Mouse (Mus musculus): ENCODE measurements around the gene L3mbtl4. TPM values are rescaled to one million over a fixed set of nuclear protein-coding genes. Genes with fewer than 3 reads are reported as not detected.

L3mbtl4 gene
- polyA plus RNA-seq, 1 experiment: not detected

DNA sequence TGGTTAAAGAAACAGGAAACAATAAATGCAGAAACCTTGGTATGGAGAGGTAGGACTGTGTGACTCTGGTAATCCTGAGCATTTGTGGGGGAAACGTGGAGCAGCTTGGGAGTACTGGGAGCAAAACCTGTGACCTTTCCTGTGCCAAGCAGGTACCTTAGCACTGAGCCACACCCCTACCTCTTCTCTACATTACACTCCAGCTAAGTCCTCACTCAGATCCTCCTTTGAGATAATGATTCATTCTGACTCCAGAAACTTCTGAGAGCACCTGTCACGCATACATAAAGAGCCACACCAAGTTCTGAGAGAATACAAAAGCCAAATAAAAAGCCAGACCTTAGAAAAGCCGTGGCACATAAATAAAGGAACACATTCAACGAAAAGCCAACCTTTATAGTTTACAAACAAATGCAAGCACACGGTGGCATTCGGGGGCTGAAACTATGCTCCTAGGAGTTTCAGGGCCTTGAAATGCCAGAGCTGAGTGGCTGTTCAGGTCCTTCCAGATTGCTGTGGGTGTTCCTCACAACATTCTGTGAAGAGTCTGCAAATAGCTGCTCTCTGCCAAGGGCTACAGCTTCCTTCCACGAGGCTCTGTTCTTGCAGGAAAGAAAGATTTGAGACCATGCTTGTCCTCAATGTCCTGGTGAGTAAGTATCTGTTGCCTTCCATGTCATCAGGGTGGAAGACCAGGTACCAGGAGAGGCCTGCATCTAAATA lies 8.6 kb upstream of the L3mbtl4 start:
- no peaks in the 10 kb centered on the region for H3K79me2 ChIP-seq (ENCODE audit: control insufficient read depth, insufficient read depth)
- H3ac ChIP-seq (ENCODE audit: control insufficient read depth, insufficient read length): no peak overlapping the region
- H3K36me3 ChIP-seq (ENCODE audit: control insufficient read depth, insufficient read depth): no peaks in the 10 kb centered on the region
- no peak overlapping the region for H3K4me2 ChIP-seq (ENCODE audit: low read depth)
- no peaks in the 10 kb centered on the region for H3K27me3 ChIP-seq (ENCODE audit: control insufficient read depth, insufficient read depth, insufficient read length)
- H3K4me3 ChIP-seq: no peak overlapping the region
- no peak for TF ChIP-seq MYOG (IDR thresholded peaks at IDR 0.05; ENCODE audit: control insufficient read depth in 1 of 3, insufficient read depth in 1 of 3, insufficient read length in 2 of 3, low read depth in 2 of 3)
- TF ChIP-seq TCF3 (IDR thresholded peaks at IDR 0.05; ENCODE audit: insufficient read length, low read depth): no peak
- no peak for TF ChIP-seq SRF (IDR thresholded peaks at IDR 0.05; ENCODE audit: control insufficient read depth, insufficient read length, low read depth)
- no peak for TF ChIP-seq MAX (IDR thresholded peaks at IDR 0.05; ENCODE audit: low read depth)
- TF ChIP-seq USF1 (IDR thresholded peaks at IDR 0.05; ENCODE audit: low read depth): no peak
- TF ChIP-seq CEBPB (IDR thresholded peaks at IDR 0.05; ENCODE audit: insufficient read depth, poor library complexity, severe bottlenecking): no peak
- no peak for TF ChIP-seq MYOD1 (IDR thresholded peaks at IDR 0.05; ENCODE audit: control insufficient read depth in 1 of 3, insufficient read length in 2 of 3, low read depth in 2 of 3)
- TF ChIP-seq E2F4 (IDR thresholded peaks at IDR 0.05; ENCODE audit: insufficient read depth): no peak
- TF ChIP-seq POLR2AphosphoS2 (IDR thresholded peaks at IDR 0.05; ENCODE audit: insufficient read length, low read depth): no peak

DNA sequence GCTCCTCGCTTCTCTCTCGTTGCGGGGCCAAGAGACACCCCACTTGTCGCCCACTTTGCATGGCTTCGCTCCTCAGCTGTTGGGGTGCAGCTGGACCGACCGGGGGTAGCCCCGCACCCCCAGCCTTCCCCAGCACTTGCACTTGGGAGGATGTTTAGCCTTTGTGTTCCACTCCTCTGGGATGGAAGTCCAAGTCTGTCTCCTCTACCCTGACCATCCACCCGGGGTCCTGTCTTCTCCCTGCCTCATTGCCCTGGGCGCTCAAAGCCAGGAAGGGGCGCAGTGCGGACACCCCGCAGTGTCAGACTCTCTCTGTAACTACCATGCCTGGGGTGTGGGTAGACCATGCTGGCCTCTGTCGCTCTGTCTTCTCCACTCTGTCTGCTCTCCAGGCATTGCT lies 357 bp downstream of the L3mbtl4 start:
- H3K4me3 ChIP-seq: no peak overlapping the region
- no peaks in the 10 kb centered on the region for H3K79me2 ChIP-seq (ENCODE audit: control insufficient read depth, insufficient read depth)

GRCm38 (mm10) chr17:68275138-68275537 lies 1.5 kb downstream of the L3mbtl4 start:
- TF ChIP-seq E2F4 (IDR thresholded peaks at IDR 0.05; ENCODE audit: insufficient read depth): no peak
- TF ChIP-seq REST (IDR thresholded peaks at IDR 0.05; ENCODE audit: insufficient read depth, insufficient read length): no peak
- no peak for TF ChIP-seq MYOD1 (IDR thresholded peaks at IDR 0.05; ENCODE audit: control insufficient read depth in 1 of 3, insufficient read length in 2 of 3, low read depth in 2 of 3)
- TF ChIP-seq MYOG (IDR thresholded peaks at IDR 0.05; ENCODE audit: control insufficient read depth in 1 of 3, insufficient read depth in 1 of 3, insufficient read length in 2 of 3, low read depth in 2 of 3): no peak
- TF ChIP-seq POLR2A (IDR thresholded peaks at IDR 0.05; ENCODE audit: insufficient read length, low read depth): no peak
- no peak for TF ChIP-seq POLR2AphosphoS2 (IDR thresholded peaks at IDR 0.05; ENCODE audit: insufficient read length, low read depth)
- TF ChIP-seq USF1 (IDR thresholded peaks at IDR 0.05; ENCODE audit: low read depth): no peak
- no peak for TF ChIP-seq SRF (IDR thresholded peaks at IDR 0.05; ENCODE audit: control insufficient read depth, insufficient read length, low read depth)
- TF ChIP-seq TCF3 (IDR thresholded peaks at IDR 0.05; ENCODE audit: insufficient read length, low read depth): no peak
- TF ChIP-seq TCF12 (IDR thresholded peaks at IDR 0.05; ENCODE audit: insufficient read depth, poor library complexity, severe bottlenecking): no peak
- TF ChIP-seq CEBPB (IDR thresholded peaks at IDR 0.05; ENCODE audit: insufficient read depth, poor library complexity, severe bottlenecking): no peak
- TF ChIP-seq MAX (IDR thresholded peaks at IDR 0.05; ENCODE audit: low read depth): no peak
- Histone ChIP-seq H3K4me2 (ENCODE audit: low read depth) (no peak overlapping the region), H3K27me3 (ENCODE audit: control insufficient read depth, insufficient read depth, insufficient read length) (peaks cover 33% of the 10 kb centered on the region), H3K4me3 (no peak overlapping the region), H3ac (ENCODE audit: control insufficient read depth, insufficient read length) (no peak overlapping the region), H3K36me3 (ENCODE audit: control insufficient read depth, insufficient read depth) (no peaks in the 10 kb centered on the region), H3K79me2 (ENCODE audit: control insufficient read depth, insufficient read depth) (no peaks in the 10 kb centered on the region)

More for the DNA sequence above, 357 bp downstream of the L3mbtl4 start:
- TF ChIP-seq USF1 (IDR thresholded peaks at IDR 0.05; ENCODE audit: low read depth): no peak
- no peak for TF ChIP-seq POLR2A (IDR thresholded peaks at IDR 0.05; ENCODE audit: insufficient read length, low read depth)
- no peak for TF ChIP-seq TCF12 (IDR thresholded peaks at IDR 0.05; ENCODE audit: insufficient read depth, poor library complexity, severe bottlenecking)
- TF ChIP-seq REST (IDR thresholded peaks at IDR 0.05; ENCODE audit: insufficient read depth, insufficient read length): no peak
- no peak for TF ChIP-seq POLR2AphosphoS2 (IDR thresholded peaks at IDR 0.05; ENCODE audit: insufficient read length, low read depth)
- Histone ChIP-seq H3ac (ENCODE audit: control insufficient read depth, insufficient read length) (no peak overlapping the region), H3K27me3 (ENCODE audit: control insufficient read depth, insufficient read depth, insufficient read length) (peaks cover 33% of the 10 kb centered on the region), H3K36me3 (ENCODE audit: control insufficient read depth, insufficient read depth) (no peaks in the 10 kb centered on the region), H3K4me2 (ENCODE audit: low read depth) (no peak overlapping the region)

DNA sequence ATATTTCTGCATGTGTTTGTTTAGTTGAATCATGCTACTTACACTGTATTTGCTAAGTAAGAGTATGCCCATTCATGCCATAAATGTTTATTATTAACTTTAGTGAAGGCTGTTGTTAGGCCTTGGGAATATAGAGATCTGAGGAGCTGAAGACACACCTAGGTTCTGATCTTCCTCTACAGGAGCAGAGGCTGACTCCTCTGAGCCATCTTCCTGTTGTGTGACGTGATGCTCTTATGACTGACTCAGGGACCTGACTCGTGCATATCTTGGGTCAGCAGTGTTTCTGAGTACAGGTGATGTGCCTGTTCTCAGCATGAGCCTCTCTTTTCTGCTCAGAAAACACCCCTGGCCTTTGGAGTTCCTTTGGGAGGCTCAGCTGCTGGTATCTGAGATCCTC lies 7.3 kb downstream of the L3mbtl4 start:
- H3K27me3 ChIP-seq (ENCODE audit: control insufficient read depth, insufficient read depth, insufficient read length): peaks cover 6% of the 10 kb centered on the region
- H3K4me2 ChIP-seq (ENCODE audit: low read depth): no peak overlapping the region
- H3K79me2 ChIP-seq (ENCODE audit: control insufficient read depth, insufficient read depth): no peaks in the 10 kb centered on the region
- TF ChIP-seq POLR2A (IDR thresholded peaks at IDR 0.05; ENCODE audit: insufficient read length, low read depth): no peak
- TF ChIP-seq SRF (IDR thresholded peaks at IDR 0.05; ENCODE audit: control insufficient read depth, insufficient read length, low read depth): no peak
- no peak for TF ChIP-seq E2F4 (IDR thresholded peaks at IDR 0.05; ENCODE audit: insufficient read depth)
- no peak for TF ChIP-seq USF1 (IDR thresholded peaks at IDR 0.05; ENCODE audit: low read depth)
- TF ChIP-seq MYOG (IDR thresholded peaks at IDR 0.05; ENCODE audit: control insufficient read depth in 1 of 3, insufficient read depth in 1 of 3, insufficient read length in 2 of 3, low read depth in 2 of 3): no peak
- TF ChIP-seq TCF3 (IDR thresholded peaks at IDR 0.05; ENCODE audit: insufficient read length, low read depth): no peak
- TF ChIP-seq MYOD1 (IDR thresholded peaks at IDR 0.05; ENCODE audit: control insufficient read depth in 1 of 3, insufficient read length in 2 of 3, low read depth in 2 of 3): no peak
- TF ChIP-seq CEBPB (IDR thresholded peaks at IDR 0.05; ENCODE audit: insufficient read depth, poor library complexity, severe bottlenecking): no peak
- H3ac ChIP-seq (ENCODE audit: control insufficient read depth, insufficient read length): no peak overlapping the region
- H3K4me3 ChIP-seq: no peak overlapping the region
- H3K36me3 ChIP-seq (ENCODE audit: control insufficient read depth, insufficient read depth): no peaks in the 10 kb centered on the region

Measured in myocyte (in vitro differentiated cells).